Mouse (Mus musculus) cerebral cortex, adult 2 months (tissue): ENCODE data around the gene Npy5r.

Experiments used
- WGBS: fragments of 180-500 bp; shearing (Covaris S2); methylation state at CpG from one replicate; pipeline ENCODE4 v1.1.7; 2018; 5-methylcytosine and 5-hydroxymethylcytosine counted together

Npy5r gene

DNA sequence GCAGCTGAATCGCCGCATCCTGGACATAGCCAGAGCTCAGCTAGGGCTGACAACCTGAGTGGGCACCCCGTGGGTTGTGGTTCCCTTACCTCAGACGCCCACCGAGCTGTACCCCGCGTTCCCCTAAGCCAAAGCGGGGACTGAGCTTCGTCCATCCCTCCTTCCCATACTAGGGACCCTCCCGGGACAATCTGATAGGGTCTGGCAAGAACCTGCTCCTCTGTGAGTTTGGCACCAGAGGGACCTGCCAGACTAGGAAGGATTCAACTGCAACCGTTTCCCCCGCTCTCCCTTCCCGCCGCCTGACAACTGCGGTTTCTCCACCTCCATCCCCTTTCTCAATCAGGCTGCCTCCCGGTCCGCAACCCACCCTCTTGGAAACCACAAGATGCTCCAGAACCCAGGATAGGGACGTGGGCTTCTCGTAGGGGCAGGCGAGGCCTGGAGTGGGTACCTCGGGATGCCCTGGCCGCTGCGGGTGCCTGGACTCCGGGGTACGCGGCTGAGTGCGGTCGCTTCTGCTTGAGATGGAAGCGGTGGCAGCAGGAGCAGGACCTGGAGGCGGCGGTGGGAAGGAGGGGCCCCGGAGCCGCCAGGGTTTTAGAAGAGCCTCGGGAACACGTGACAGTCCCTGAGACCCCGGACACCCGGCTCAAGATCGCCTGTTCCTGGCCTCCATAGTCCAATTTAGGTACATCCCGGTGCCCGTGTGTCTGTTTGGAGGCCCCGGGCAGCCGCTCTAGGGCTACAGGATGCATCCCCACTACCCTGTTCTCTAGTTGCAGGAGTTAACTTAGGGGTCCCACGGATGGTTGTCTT, at the start of gene Npy5r:
Gene Npy5r, minus strand, starts transcription at position 618 of the 819 bp plus-strand sequence.
- WGBS, result 1% methylated on average over 43 of the region's 43 CpGs

- 66% methylated on average over 5 of the region's 5 CpGs for WGBS
Observed at GRCm38 (mm10) chr8:66731957-66732356, 44.0 kb upstream of the Npy5r start.

- WGBS, result 51% methylated on average over 7 of the region's 7 CpGs
Observed at GRCm38 (mm10) chr8:66729446-66729845, 41.5 kb upstream of the Npy5r start.

GRCm38 (mm10) chr8:66722835-66723234, 34.9 kb upstream of the Npy5r start:
- 48% methylated on average over 2 of the region's 2 CpGs for WGBS

DNA sequence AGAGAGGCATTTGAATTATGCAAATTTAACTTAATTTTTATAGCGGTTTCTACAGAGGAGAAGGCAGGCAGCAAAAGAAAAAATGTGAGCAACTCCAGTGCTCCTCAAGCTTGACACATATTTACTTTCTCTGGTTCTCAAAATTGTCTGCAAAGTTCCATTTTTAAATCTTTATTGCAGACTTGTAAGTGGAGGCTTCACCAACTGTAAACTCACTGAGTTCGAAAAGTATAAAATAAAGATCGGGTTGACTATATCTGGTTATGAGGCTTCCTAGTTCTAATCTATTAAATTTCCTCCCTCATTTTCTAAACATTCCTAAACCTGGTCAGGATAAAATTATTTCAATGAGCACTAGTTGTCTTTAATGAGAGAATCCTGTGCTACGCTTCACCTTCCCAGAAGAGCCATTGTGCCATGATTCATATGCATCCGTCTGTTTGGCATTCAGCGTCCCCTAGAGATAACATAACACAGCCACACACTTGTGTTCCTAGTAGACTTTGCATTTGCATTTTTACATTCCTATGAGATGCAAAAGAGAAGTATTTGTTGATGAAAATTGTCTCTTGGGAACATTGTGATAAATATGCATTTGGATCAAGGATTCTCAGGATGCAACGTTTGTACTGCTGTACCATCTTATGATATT, 26.5 kb upstream of the Npy5r start:
- 53% methylated on average over 7 of the region's 7 CpGs for WGBS

DNA sequence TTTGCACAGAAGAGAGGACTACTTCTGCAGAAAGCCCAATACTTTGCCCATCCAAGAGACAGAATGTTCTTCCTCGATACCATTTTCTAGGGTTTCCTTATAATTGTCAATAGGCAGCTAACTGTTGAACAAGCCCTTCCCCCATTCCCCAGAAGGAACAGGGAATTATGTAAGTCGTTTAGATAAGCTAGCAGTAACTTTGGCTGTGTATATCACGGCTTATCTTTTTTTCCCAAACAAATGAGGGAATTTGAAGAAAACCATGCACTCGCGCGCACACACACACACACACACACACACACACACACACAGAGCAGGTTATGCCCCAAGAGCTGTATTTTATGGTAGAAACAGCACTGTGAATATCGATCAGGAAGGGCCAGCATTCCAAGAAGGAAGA, 10.9 kb upstream of the Npy5r start:
- 37% methylated on average over 7 of the region's 7 CpGs for WGBS

- 3% methylated on average over 7 of the region's 7 CpGs for WGBS
Observed at GRCm38 (mm10) chr8:66698011-66698410, 10.1 kb upstream of the Npy5r start.

- WGBS, result 2% methylated on average over 30 of the region's 30 CpGs
Observed at GRCm38 (mm10) chr8:66696970-66697843, 9.3 kb upstream of the Npy5r start, which contains the start of gene Npy1r. Gene Npy1r (plus strand): TSS chr8:66697192.

GRCm38 (mm10) chr8:66690402-66690801, 2.5 kb upstream of the Npy5r start:
- 84% methylated on average over 5 of the region's 5 CpGs for WGBS

GRCm38 (mm10) chr8:66688799-66689198, 871 bp upstream of the Npy5r start:
- WGBS, result 61% methylated on average over 4 of the region's 4 CpGs

- WGBS, result 37% methylated on average over 6 of the region's 6 CpGs
Observed at GRCm38 (mm10) chr8:66688395-66688794, 467 bp upstream of the Npy5r start.

DNA sequence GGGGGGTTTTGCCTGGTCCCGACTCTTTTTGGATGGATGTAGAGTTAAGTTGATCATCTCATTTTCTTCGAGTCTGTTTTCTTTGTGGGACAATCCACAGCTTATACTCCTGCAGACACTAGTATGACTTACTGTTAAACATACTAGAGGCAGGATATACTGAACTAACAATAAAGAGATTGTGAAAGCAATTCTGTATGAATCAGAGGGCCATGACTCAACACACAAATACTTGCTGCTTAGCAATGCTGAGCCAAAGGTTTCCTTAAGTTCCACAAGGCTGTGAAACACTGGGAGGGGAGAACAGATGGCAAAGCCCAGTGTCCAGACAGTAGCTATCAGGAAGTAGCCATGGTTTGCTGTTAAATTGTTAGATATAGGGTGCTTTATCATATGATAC, 6.7 kb downstream of the Npy5r start:
- 82% methylated on average over 2 of the region's 2 CpGs for WGBS

GRCm38 (mm10) chr8:66630721-66631120, 57.2 kb downstream of the Npy5r start:
- 71% methylated on average over 1 of the region's 1 CpGs for WGBS
